Mouse (Mus musculus): ENCODE data around the gene Rph3al.

Rph3al gene

GRCm38 (mm10) chr11:75858975-75859374, 79.3 kb downstream of the Rph3al start:
- no peak for DNase-seq

GRCm38 (mm10) chr11:75857781-75858180, 80.4 kb downstream of the Rph3al start:
- no peak for DNase-seq

- DNase-seq, result no peak
Observed at GRCm38 (mm10) chr11:75854327-75854726, 83.9 kb downstream of the Rph3al start.

GRCm38 (mm10) chr11:75853067-75853636, 85.1 kb downstream of the Rph3al start:
- no peak for DNase-seq

- no peak for DNase-seq
Observed at GRCm38 (mm10) chr11:75852485-75852884, 85.7 kb downstream of the Rph3al start.

- no peak for DNase-seq
Observed at GRCm38 (mm10) chr11:75849552-75849951, 88.7 kb downstream of the Rph3al start.

GRCm38 (mm10) chr11:75846589-75846988, 91.6 kb downstream of the Rph3al start:
- DNase-seq, result no peak

GRCm38 (mm10) chr11:75845675-75846074, 92.6 kb downstream of the Rph3al start:
- DNase-seq, result no peak

- no peak for DNase-seq
Observed at GRCm38 (mm10) chr11:75842904-75843619, 95.2 kb downstream of the Rph3al start.

- no peak for DNase-seq
Observed at GRCm38 (mm10) chr11:75841503-75841902, 96.7 kb downstream of the Rph3al start.

- peak; percentile 25 for DNase-seq
Observed at GRCm38 (mm10) chr11:75839536-75840430, 98.4 kb downstream of the Rph3al start.

- DNase-seq, result peak; percentile 17
Observed at GRCm38 (mm10) chr11:75838861-75839426, 99.3 kb downstream of the Rph3al start.

- DNase-seq, result no peak
Observed at GRCm38 (mm10) chr11:75836240-75836610, 102.0 kb downstream of the Rph3al start.

- no peak for DNase-seq
Observed at GRCm38 (mm10) chr11:75835587-75836239, 102.5 kb downstream of the Rph3al start.

- DNase-seq, result no peak
Observed at GRCm38 (mm10) chr11:75833081-75833480, 105.1 kb downstream of the Rph3al start.

GRCm38 (mm10) chr11:75830386-75830785, 107.8 kb downstream of the Rph3al start:
- DNase-seq, result no peak

GRCm38 (mm10) chr11:75827414-75827813, 110.8 kb downstream of the Rph3al start:
- DNase-seq, result no peak

GRCm38 (mm10) chr11:75823506-75823905, 114.7 kb downstream of the Rph3al start:
- DNase-seq, result no peak

GRCm38 (mm10) chr11:75813085-75813484, 125.1 kb downstream of the Rph3al start:
- DNase-seq, result no peak

GRCm38 (mm10) chr11:75811900-75812299, 126.3 kb downstream of the Rph3al start:
- DNase-seq, result peak; percentile 65

- DNase-seq, result no peak
Observed at GRCm38 (mm10) chr11:75810526-75810925, 127.7 kb downstream of the Rph3al start.

GRCm38 (mm10) chr11:75807486-75807885, 130.7 kb downstream of the Rph3al start:
- DNase-seq, result no peak
